Mouse (Mus musculus) megakaryocyte, embryonic 14.5 days (primary cell): ENCODE measurements around the gene Kcnab1.

Experiments used
- FLI1 ChIP-seq: IDR thresholded peaks from 2 replicates; pipeline ENCODE4 v1.6.1; 2012; ENCODE audit warnings: low read length, inconsistent platforms, mixed read lengths
- GATA1 ChIP-seq: IDR thresholded peaks from 3 replicates; pipeline ENCODE4 v1.6.1; 2012; ENCODE audit warnings: mixed read lengths, low read length, inconsistent platforms, borderline replicate concordance

DNA sequence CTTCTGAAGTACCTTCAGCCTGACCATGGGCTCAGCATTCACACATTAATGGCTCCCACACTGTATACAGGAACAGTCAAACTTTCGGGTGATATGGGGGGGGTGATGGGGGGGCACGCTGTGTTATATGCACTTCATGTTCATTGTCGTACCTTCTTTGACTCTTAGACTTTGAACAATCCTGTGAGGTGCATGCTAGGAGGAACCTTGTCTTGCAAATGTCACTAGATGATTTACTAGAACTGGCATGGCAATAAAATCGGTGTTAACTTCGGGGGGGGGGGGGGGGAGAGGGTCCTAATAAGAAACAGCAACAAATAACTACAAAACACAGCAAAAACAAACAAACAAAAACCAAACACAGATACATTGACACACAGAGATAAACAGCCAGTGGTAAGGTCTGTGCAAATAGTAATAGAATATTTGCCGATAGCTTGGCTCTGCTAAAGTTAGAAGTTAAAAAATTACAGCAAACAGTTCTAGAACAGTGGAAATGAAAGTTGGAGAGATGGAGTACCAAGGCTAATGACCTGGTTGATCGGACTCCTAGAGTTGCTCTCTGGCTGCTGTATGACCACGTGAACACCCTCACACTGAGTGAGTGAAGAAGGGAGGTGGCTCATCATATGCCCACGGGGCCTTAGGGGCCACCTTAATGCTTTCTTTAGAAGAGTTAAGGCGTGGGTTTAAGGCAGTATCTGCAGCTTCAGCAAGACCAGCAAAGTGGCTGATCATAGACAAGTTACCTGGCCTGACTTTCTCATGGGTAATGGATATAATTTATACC lies 256.9 kb downstream of the Kcnab1 start:
- TF ChIP-seq GATA1 = no peak
- TF ChIP-seq FLI1 = no peak
